Mouse (Mus musculus) small intestine, adult 2 months (tissue): ENCODE measurements around the gene Gm3404.
"Not testable (repeated sequence)": the region's sequence is repeated elsewhere in the genome, so short reads cannot be mapped to it uniquely, and the experiment has no call there.

ENCODE experiments used
- CTCF ChIP-seq: fragments of 200-500 bp; IDR thresholded peaks from 2 replicates; pipeline ENCODE4 v1.5.1; 2012; ENCODE audit warnings: low read depth, mild to moderate bottlenecking, control low read depth, inconsistent platforms, low read length, moderate library complexity, mixed read lengths; ENCODE audit not compliant: insufficient replicate concordance, insufficient read length; ENCODE audit errors: extremely low read depth
- POLR2A ChIP-seq: fragments of 200-500 bp; IDR thresholded peaks from 2 replicates; pipeline ENCODE4 v1.6.1; 2012; ENCODE audit warnings: low read depth, mild to moderate bottlenecking, control low read depth, inconsistent platforms, low read length, moderate library complexity

DNA sequence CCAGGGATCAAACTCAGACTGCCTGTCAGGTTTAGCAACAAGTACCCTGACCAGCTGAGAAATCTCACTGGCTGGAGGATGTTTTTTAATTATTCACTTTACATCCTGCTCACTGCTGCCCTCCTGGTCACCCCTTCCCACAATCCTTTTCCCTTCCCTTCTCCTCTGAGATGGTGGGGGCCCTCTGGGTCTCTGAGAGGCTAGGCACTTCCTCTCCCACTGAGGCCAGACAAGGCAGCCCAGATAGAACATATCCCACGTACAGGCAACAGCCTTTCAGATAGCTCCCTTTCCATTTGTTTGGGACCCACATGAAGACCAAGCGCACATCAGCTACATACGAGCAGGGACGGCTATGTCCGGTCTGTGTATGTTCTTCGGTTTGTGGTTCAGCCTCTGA, 44.6 kb downstream of the Gm3404 start:
- TF ChIP-seq POLR2A, CTCF: not testable (repeated sequence)
